Mouse (Mus musculus): Measurements from ENCODE around the gene Evpl.

DNA sequence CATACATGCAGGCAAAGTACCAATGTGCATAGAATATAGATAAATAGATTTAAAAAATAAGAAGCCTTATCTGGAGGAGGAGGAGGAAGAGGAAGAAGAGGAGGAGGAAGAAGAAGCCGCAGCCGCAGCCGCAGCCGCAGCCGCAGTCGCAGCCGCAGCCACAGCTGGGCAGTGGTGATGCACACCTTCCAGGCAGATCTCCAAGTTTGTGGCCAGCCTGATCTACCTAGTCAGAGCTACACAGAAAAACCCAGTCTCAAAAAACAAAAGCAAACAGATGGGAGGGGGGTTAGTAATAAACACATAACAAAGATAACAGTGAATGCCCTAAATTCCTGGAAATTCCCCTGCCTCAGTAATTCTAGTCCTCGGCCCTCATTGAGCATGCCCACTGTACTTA, 43.3 kb downstream of the Evpl start:
- TF ChIP-seq CTCF (IDR thresholded peaks at IDR 0.05; ENCODE audit: extremely low read depth, insufficient read depth, insufficient read length, insufficient replicate concordance) (no peak), POLR2A (IDR thresholded peaks at IDR 0.05; ENCODE audit: low read depth, low read length) (no peak)
